Mouse (Mus musculus): Measurements from ENCODE around the gene Foxp1.

GRCm38 (mm10) chr6:99029438-99029837 is 493.1 kb downstream of the Foxp1 start:
- no peak for TF ChIP-seq CTCF (IDR thresholded peaks at IDR 0.05; ENCODE audit: low read depth)
- TF ChIP-seq EP300 (IDR thresholded peaks at IDR 0.05; ENCODE audit: low read depth) = no peak
